8 mouse cellular contexts compared by ENCODE assay signal in genomic region chr11:77492911-77493332, GRCm38 (mm10). TPM values are rescaled to one million over a fixed set of nuclear protein-coding genes. Genes with fewer than 3 reads are reported as not detected.
A peak's percentile ranks its signal among the peaks of the same experiment; 100 is the strongest.
DNase-seq lines count a peak whose midpoint lies in the region; ATAC-seq and TF ChIP-seq lines count a peak whose summit lies in the region.

No protein-coding gene starts in this region.

- H3K4me3 ChIP-seq in embryonic facial prominence, embryonic 14.5 days (ENCODE audit: low read depth, low read length) = peak overlapping the region; percentile 86
- H3K4me3 ChIP-seq in liver, adult 2 months (ENCODE audit: insufficient read depth, low read depth, low read length) = peak overlapping the region; percentile 71

- peak; percentile 54; the same call in 1 of the 2 replicates for TF ChIP-seq POLR2A in liver, adult 2 months (IDR thresholded peaks at IDR 0.05; ENCODE audit: extremely low read depth, insufficient read depth, low read length)

- H3K79me2 ChIP-seq in liver, adult 2 months (ENCODE audit: control insufficient read depth, insufficient read depth, low read length) = peaks cover 10% of the 10 kb centered on the region

- peak; percentile 46; the same call in 1 of the 2 replicates for TF ChIP-seq CTCF in liver, adult 2 months (IDR thresholded peaks at IDR 0.05; ENCODE audit: low read depth, low read length)

- ATAC-seq in embryonic facial prominence, embryonic 14.5 days (ENCODE audit: low read depth) = peak; percentile 79
- peak; percentile 45 for ATAC-seq in monocyte, adult 5-6 weeks (replicated peaks; ENCODE audit: insufficient number of reproducible peaks, low FRiP score, low TSS enrichment, poor library complexity, severe bottlenecking)

- H3K27ac ChIP-seq in embryonic facial prominence, embryonic 14.5 days (replicated peaks; ENCODE audit: low read depth, low read length) = peak overlapping the region; percentile 92
- H3K27ac ChIP-seq in liver, adult 2 months (replicated peaks; ENCODE audit: insufficient read depth, low read depth, low read length) = peak overlapping the region; percentile 45

- H3K36me3 ChIP-seq in embryonic facial prominence, embryonic 14.5 days (ENCODE audit: control insufficient read depth, insufficient read depth, low read length) = no peaks in the 10 kb centered on the region
- no peaks in the 10 kb centered on the region for H3K36me3 ChIP-seq in liver, adult 2 months (ENCODE audit: control insufficient read depth, insufficient read depth, low read length)
- no peaks in the 10 kb centered on the region for H3K36me3 ChIP-seq in splenic B cell, adult 2 months (ENCODE audit: control insufficient read depth, insufficient read depth, low read length, poor library complexity, severe bottlenecking)

- H3K4me2 ChIP-seq in embryonic facial prominence, embryonic 14.5 days (ENCODE audit: low read depth, low read length) = peak overlapping the region; percentile 95

- peak; percentile 95 for DNase-seq in A20 (ENCODE audit: low read depth, low spot score)
- DNase-seq in adrenal gland, postnatal 4 days (ENCODE audit: low spot score in 2 of 2) = peak; percentile 76 to 88
- peak; percentile 97 for DNase-seq in embryonic facial prominence, embryonic 14.5 days (ENCODE audit: low spot score)
- DNase-seq in heart, adult 8-10 months (ENCODE audit: low spot score) = peak; percentile 91
- peak; percentile 95 for DNase-seq in kidney, adult 9 months
- peak; percentile 76 for DNase-seq in liver, adult 2 months (ENCODE audit: extremely low read depth, low read depth, low spot score)
- DNase-seq in splenic B cell, adult 2 months (ENCODE audit: low read depth, low spot score) = peak; percentile 92

- no peaks in the 10 kb centered on the region for H3K27me3 ChIP-seq in embryonic facial prominence, embryonic 14.5 days (replicated peaks; ENCODE audit: control insufficient read depth, insufficient read depth, low read length)
- H3K27me3 ChIP-seq in liver, adult 2 months (ENCODE audit: control insufficient read depth, insufficient read depth, low read length) = no peaks in the 10 kb centered on the region
- H3K27me3 ChIP-seq in splenic B cell, adult 2 months (ENCODE audit: control insufficient read depth, insufficient read depth, low read length, poor library complexity, severe bottlenecking) = peaks cover 3% of the 10 kb centered on the region; the same call in 1 of the 2 replicates

- peaks cover 45% of the 10 kb centered on the region for H3K4me1 ChIP-seq in embryonic facial prominence, embryonic 14.5 days (ENCODE audit: control insufficient read depth, insufficient read depth, low read length)
- H3K4me1 ChIP-seq in liver, adult 2 months (ENCODE audit: control insufficient read depth, insufficient read depth, low read length) = peaks cover 18% of the 10 kb centered on the region

- H3K9ac ChIP-seq in embryonic facial prominence, embryonic 14.5 days (ENCODE audit: low read depth, low read length) = peak overlapping the region; percentile 70
- peak overlapping the region; percentile 77 for H3K9ac ChIP-seq in liver, adult 2 months (ENCODE audit: low read depth, low read length)

- WGBS in embryonic facial prominence, embryonic 14.5 days = 0% methylated on average over 11 of the region's 32 CpGs
- 1% methylated on average over 29 of the region's 32 CpGs for WGBS in liver, adult 2 months

- no peaks in the 10 kb centered on the region for H3K9me3 ChIP-seq in embryonic facial prominence, embryonic 14.5 days (ENCODE audit: control insufficient read depth, low read length)

RNA-seq across cellular contexts. Expression of gene Git1, which starts 0.4 kb away (rescaled TPM):
- 10 to 100 TPM; 79.8 to 87.9 TPM for total RNA-seq in adrenal gland, postnatal 4 days (2021)
- 15.1 and 16.7 TPM in 2 replicates for polyA plus RNA-seq in embryonic facial prominence, embryonic 14.5 days (2014; fragmentation: Nextera tagmentation; extraction: Ambion mirVana)
- 10 to 100 TPM; 53.5 to 63.3 (median 57.1) TPM for total RNA-seq in heart, adult 8-10 months (2022)
- total RNA-seq in liver, adult 2 months (2014; rRNA removed) = 2.8 and 4.4 TPM in 2 replicates
- 8.9 and 11.2 TPM in 2 replicates for polyA plus RNA-seq in liver, adult 2 months (2012; rRNA removed)
- total RNA-seq in monocyte, adult 5-6 weeks (2017) = 10.6 to 14.7 TPM (median 13.6 TPM) in 3 replicates

RNA-seq across cellular contexts. Expression of gene Ankrd13b, which starts 3.4 kb away (rescaled TPM):
- 10 to 100 TPM; 16.3 to 21.8 TPM for total RNA-seq in adrenal gland, postnatal 4 days (2021)
- 11.4 and 11.6 TPM in 2 replicates for polyA plus RNA-seq in embryonic facial prominence, embryonic 14.5 days (2014; fragmentation: Nextera tagmentation; extraction: Ambion mirVana)
- total RNA-seq in heart, adult 8-10 months (2022) = 10 to 100 TPM in 2 of 4 experiments, 1 to 10 TPM in 2; 7.5 to 11.6 (median 9.9) TPM
- 0.37 and 0.67 TPM in 2 replicates for total RNA-seq in liver, adult 2 months (2014; rRNA removed)
- 4.8 and 8.0 TPM in 2 replicates for polyA plus RNA-seq in liver, adult 2 months (2012; rRNA removed)
- total RNA-seq in monocyte, adult 5-6 weeks (2017) = 0.58 TPM in 1 of 3 replicates, not detected in the others

RNA-seq across cellular contexts. Expression of gene Abhd15, which starts 22.0 kb away (rescaled TPM):
- 10 to 100 TPM; 12.4 to 17.0 TPM for total RNA-seq in adrenal gland, postnatal 4 days (2021)
- polyA plus RNA-seq in embryonic facial prominence, embryonic 14.5 days (2014; fragmentation: Nextera tagmentation; extraction: Ambion mirVana) = 2.3 and 3.3 TPM in 2 replicates
- 1 to 10 TPM; 1.7 to 3.2 (median 2.2) TPM for total RNA-seq in heart, adult 8-10 months (2022)
- 43.0 and 44.8 TPM in 2 replicates for total RNA-seq in liver, adult 2 months (2014; rRNA removed)
- polyA plus RNA-seq in liver, adult 2 months (2012; rRNA removed) = 32.7 and 55.6 TPM in 2 replicates
- total RNA-seq in monocyte, adult 5-6 weeks (2017) = 3.7 to 13.8 TPM (median 7.7 TPM) in 3 replicates

RNA-seq across cellular contexts. Expression of gene Trp53i13, which starts 22.9 kb away (rescaled TPM):
- 10 to 100 TPM; 17.5 to 19.1 TPM for total RNA-seq in adrenal gland, postnatal 4 days (2021)
- 51.2 and 52.3 TPM in 2 replicates for polyA plus RNA-seq in embryonic facial prominence, embryonic 14.5 days (2014; fragmentation: Nextera tagmentation; extraction: Ambion mirVana)
- total RNA-seq in heart, adult 8-10 months (2022) = 10 to 100 TPM; 10.5 to 12.4 (median 11.4) TPM
- 1.5 and 1.6 TPM in 2 replicates for total RNA-seq in liver, adult 2 months (2014; rRNA removed)
- 5.8 and 6.2 TPM in 2 replicates for polyA plus RNA-seq in liver, adult 2 months (2012; rRNA removed)
- 0.68 TPM in 1 of 3 replicates, not detected in the others for total RNA-seq in monocyte, adult 5-6 weeks (2017)

RNA-seq across cellular contexts. Expression of gene Gm10392, which starts 26.1 kb away (rescaled TPM):
- total RNA-seq in adrenal gland, postnatal 4 days (2021) = not detected
- polyA plus RNA-seq in embryonic facial prominence, embryonic 14.5 days (2014; fragmentation: Nextera tagmentation; extraction: Ambion mirVana) = not detected in 2 replicates
- not detected for total RNA-seq in heart, adult 8-10 months (2022)
- total RNA-seq in liver, adult 2 months (2014; rRNA removed) = not detected in 2 replicates
- polyA plus RNA-seq in liver, adult 2 months (2012; rRNA removed) = not detected in 2 replicates
- not detected in 3 replicates for total RNA-seq in monocyte, adult 5-6 weeks (2017)

Comparison
In these comparisons a context has a peak if more than half of its experiments do, and no peak if none do; other contexts are left out.
1. Peak in every context shown above with its lines: DNase-seq, ATAC-seq, H3K4me3 ChIP-seq and H3K27ac ChIP-seq.